Mouse (Mus musculus) embryonic fibroblast, embryonic 13.5 days (primary cell): ENCODE measurements around the gene Treml1.

Experiments
- CTCF ChIP-seq: IDR thresholded peaks from 2 replicates; pipeline ENCODE4 v1.5.1; 2011; ENCODE audit warnings: mild to moderate bottlenecking, control low read depth, low read length, moderate library complexity, borderline replicate concordance; ENCODE audit not compliant: insufficient read depth
- POLR2A ChIP-seq: IDR thresholded peaks from 2 replicates; pipeline ENCODE4 v1.6.1; 2011; ENCODE audit warnings: low read depth, mild to moderate bottlenecking, control low read depth, low read length, moderate library complexity

DNA sequence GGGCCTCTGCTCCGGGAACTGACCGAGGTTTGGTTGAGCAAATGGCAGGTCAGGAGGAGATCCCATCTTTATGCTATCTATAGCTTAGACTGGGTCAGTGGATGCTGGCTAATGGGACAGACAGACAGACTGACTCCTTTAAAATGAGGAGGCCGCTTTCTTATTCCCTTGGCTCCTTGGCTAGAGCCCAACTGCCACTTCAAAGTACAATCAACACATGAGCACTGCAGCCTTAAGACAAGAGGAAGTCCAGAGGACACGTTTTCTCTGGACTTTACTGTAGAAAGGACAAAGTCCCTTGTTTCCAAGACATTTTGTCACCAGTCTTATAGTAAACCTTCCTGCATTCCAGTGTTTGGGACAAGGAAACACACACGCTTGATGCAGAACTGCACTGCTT, 31.7 kb downstream of the Treml1 start:
- TF ChIP-seq CTCF: no peak
- TF ChIP-seq POLR2A: no peak
